Mouse (Mus musculus): ENCODE data around the gene Hoxa2. TPM values are rescaled to one million over a fixed set of nuclear protein-coding genes. Genes with fewer than 3 reads are reported as not detected.
A peak's percentile ranks its signal among the peaks of the same experiment; 100 is the strongest.

Hoxa2 gene
- total RNA-seq, 2 experiments from 2014 or later = not detected

GRCm38 (mm10) chr6:52196811-52197210, 32.2 kb upstream of the Hoxa2 start:
- DNase-seq (ENCODE audit: low spot score in 2 of 2) = no peak
- Histone ChIP-seq H3K27ac (no peak overlapping the region), H3K4me3 (no peak overlapping the region)
- no peak for TF ChIP-seq CTCF (conservative IDR thresholded peaks at IDR 0.05)

- Histone ChIP-seq H3K4me3 (no peak overlapping the region), H3K27ac (no peak overlapping the region)
- DNase-seq (ENCODE audit: low spot score in 2 of 2) = no peak
Measured at GRCm38 (mm10) chr6:52194690-52195089, 30.1 kb upstream of the Hoxa2 start.

GRCm38 (mm10) chr6:52191860-52192550, 27.4 kb upstream of the Hoxa2 start:
- peak in 1 of 2 experiments; percentile 20 for DNase-seq (ENCODE audit: low spot score in 2 of 2)
- Histone ChIP-seq H3K27ac (no peak overlapping the region), H3K4me3 (peak overlapping the region; percentile 43)
- no peak for TF ChIP-seq CTCF (conservative IDR thresholded peaks at IDR 0.05)

More at GRCm38 (mm10) chr6:52194690-52195089, 30.1 kb upstream of the Hoxa2 start:
- no peak for TF ChIP-seq CTCF (conservative IDR thresholded peaks at IDR 0.05)

GRCm38 (mm10) chr6:52190906-52191810, 26.5 kb upstream of the Hoxa2 start, which contains the start of gene Hoxa4:
Gene Hoxa4, minus strand, starts transcription at chr6:52191753.
- Histone ChIP-seq H3K27ac (no peak within 1 kb of the TSS), H3K4me3 (peak within 1 kb of the TSS; percentile 43)
- no peak for TF ChIP-seq CTCF (conservative IDR thresholded peaks at IDR 0.05)
- no peak for DNase-seq (ENCODE audit: low spot score in 2 of 2)

GRCm38 (mm10) chr6:52190410-52190809, 25.8 kb upstream of the Hoxa2 start:
- no peak overlapping the region for H3K4me3 ChIP-seq
- no peak for DNase-seq (ENCODE audit: low spot score in 2 of 2)
- no peak for TF ChIP-seq CTCF (conservative IDR thresholded peaks at IDR 0.05)
- no peak overlapping the region for H3K27ac ChIP-seq

- DNase-seq (ENCODE audit: low spot score in 2 of 2) = no peak
- Histone ChIP-seq H3K4me3 (no peak overlapping the region), H3K27ac (no peak overlapping the region)
- TF ChIP-seq CTCF (conservative IDR thresholded peaks at IDR 0.05) = no peak
Measured at GRCm38 (mm10) chr6:52189909-52190308, 25.3 kb upstream of the Hoxa2 start.

GRCm38 (mm10) chr6:52189172-52189591, 24.6 kb upstream of the Hoxa2 start:
- Histone ChIP-seq H3K27ac (no peak overlapping the region), H3K4me3 (no peak overlapping the region)
- TF ChIP-seq CTCF (conservative IDR thresholded peaks at IDR 0.05) = no peak
- DNase-seq (ENCODE audit: low spot score in 2 of 2) = no peak

GRCm38 (mm10) chr6:52186500-52186899, 21.9 kb upstream of the Hoxa2 start:
- Histone ChIP-seq H3K4me3 (no peak overlapping the region), H3K27ac (no peak overlapping the region)
- no peak for TF ChIP-seq CTCF (conservative IDR thresholded peaks at IDR 0.05)

GRCm38 (mm10) chr6:52185834-52186233, 21.2 kb upstream of the Hoxa2 start:
- Histone ChIP-seq H3K27ac (no peak overlapping the region), H3K4me3 (no peak overlapping the region)
- TF ChIP-seq CTCF (conservative IDR thresholded peaks at IDR 0.05) = no peak
- DNase-seq (ENCODE audit: low spot score in 2 of 2) = no peak

More at GRCm38 (mm10) chr6:52186500-52186899, 21.9 kb upstream of the Hoxa2 start:
- DNase-seq (ENCODE audit: low spot score in 2 of 2) = no peak

- H3K4me3 ChIP-seq = no peak overlapping the region
- DNase-seq (ENCODE audit: low spot score in 2 of 2) = no peak
- no peak for TF ChIP-seq CTCF (conservative IDR thresholded peaks at IDR 0.05)
- no peak overlapping the region for H3K27ac ChIP-seq
Measured at GRCm38 (mm10) chr6:52185222-52185621, 20.6 kb upstream of the Hoxa2 start.

GRCm38 (mm10) chr6:52184668-52185067, 20.0 kb upstream of the Hoxa2 start:
- H3K27ac ChIP-seq = no peak overlapping the region

GRCm38 (mm10) chr6:52183311-52184080, 18.9 kb upstream of the Hoxa2 start:
- no peak overlapping the region for H3K27ac ChIP-seq
- no peak for DNase-seq (ENCODE audit: low spot score in 2 of 2)
- no peak overlapping the region for H3K4me3 ChIP-seq
- no peak for TF ChIP-seq CTCF (conservative IDR thresholded peaks at IDR 0.05)

More at GRCm38 (mm10) chr6:52184668-52185067, 20.0 kb upstream of the Hoxa2 start:
- no peak for TF ChIP-seq CTCF (conservative IDR thresholded peaks at IDR 0.05)
- no peak for DNase-seq (ENCODE audit: low spot score in 2 of 2)
- H3K4me3 ChIP-seq = no peak overlapping the region

Data from layer of hippocampus, adult 2 months (tissue).